Mouse (Mus musculus): ENCODE measurements at regions not wholly inside any gene's neighbourhood (a gene's known extent, or its start where the extent isn't known, plus 50 kb on each side); places are given as distances from the start of the nearest gene placed in this dataset.

DNA sequence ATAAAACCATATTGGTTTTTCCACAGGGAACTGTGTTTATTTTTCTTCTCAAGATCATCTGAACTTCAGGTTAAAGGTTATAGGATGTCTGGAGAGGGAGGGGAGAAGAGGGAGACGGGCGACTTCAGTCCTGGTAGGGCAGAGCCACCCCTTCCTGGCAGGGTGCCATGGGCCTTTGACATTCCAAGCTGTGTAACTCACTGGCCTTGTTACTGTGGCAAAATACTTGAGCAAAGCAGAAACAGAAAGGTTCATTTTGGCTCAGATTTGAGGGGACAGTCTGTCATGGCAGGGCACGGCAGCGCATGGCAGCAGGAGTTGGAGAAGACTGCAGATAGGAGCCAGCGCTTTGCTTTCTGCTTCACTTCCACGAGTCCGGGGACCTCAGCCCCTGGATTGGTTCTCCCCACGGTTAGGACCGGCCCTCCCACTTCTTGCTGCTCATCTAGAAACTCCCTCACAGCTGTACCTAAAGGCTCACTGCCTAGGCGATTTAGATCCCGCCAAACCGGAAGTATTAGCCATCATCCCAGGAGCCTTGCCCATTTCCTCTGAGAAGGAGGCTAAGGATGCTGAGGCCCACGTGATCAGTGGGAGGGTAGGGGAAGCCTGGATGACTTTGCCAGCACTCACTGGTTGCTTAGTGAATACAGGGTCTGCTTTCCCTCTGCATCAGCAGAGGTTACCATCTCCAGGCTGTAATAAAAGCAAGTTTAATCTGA lies 195.5 kb downstream of the Uaca start:
- TF ChIP-seq CTCF (IDR thresholded peaks at IDR 0.05; ENCODE audit: extremely low read depth, insufficient read depth, low read length), result no peak
- no peak for TF ChIP-seq POLR2A (IDR thresholded peaks at IDR 0.05; ENCODE audit: extremely low read depth, insufficient read depth, low read length)
